Mouse (Mus musculus) gastrocnemius, postnatal 25 days (tissue): ENCODE results near the gene Ifitm10. TPM values are rescaled to one million over a fixed set of nuclear protein-coding genes. Genes with fewer than 3 reads are reported as not detected.
A peak's percentile ranks its signal among the peaks of the same experiment; 100 is the strongest.
"Not testable (repeated sequence)": the region's sequence is repeated elsewhere in the genome, so short reads cannot be mapped to it uniquely, and the experiment has no call there.

Experiments
- DNase-seq: peaks from one replicate; pipeline ENCODE4 v3.0.0; 2022
- total RNA-seq, 2 experiments: library from RNA; stranded (reverse); gene quantifications; 1 replicate in 1 of 2; 2 replicates in 1 of 2; pipeline ENCODE4 v1.2.3; 2021

Ifitm10 gene
- total RNA-seq, 2 experiments from 2014 or later = 3.3 to 4.2 TPM

DNA sequence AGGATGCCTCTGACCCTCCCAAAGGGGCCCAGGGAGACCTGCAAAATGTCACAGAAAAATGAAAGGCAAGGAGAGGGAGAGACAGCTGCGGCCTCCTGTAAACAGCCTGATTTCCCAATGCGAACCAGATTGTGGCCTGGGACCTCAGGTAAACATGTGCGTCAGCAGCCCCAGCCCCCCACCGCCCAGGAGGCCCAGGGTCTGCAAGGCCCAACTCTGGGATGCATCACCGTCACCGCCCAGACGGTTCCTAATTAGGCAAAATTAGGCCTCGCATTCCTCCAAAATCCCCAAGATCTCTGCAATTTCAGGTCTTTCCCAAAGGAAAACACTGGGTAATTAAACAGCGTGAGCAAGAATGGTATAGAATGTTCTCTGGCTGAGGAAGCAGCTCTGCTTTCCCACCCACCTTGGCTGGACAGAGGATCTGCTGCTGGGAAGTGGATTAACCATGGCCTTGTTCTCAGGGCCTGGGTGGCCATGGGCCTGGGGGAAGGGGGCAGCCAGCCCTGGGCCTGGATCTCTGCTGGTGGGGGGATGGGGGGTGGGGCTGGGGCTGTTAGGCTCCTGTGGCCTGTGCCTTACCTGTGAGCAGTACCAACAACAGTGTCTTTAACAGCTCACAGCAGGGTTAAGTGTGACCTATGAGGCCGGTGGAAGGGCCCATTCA lies 51.8 kb downstream of the Ifitm10 start:
- not testable (repeated sequence) for DNase-seq

DNA sequence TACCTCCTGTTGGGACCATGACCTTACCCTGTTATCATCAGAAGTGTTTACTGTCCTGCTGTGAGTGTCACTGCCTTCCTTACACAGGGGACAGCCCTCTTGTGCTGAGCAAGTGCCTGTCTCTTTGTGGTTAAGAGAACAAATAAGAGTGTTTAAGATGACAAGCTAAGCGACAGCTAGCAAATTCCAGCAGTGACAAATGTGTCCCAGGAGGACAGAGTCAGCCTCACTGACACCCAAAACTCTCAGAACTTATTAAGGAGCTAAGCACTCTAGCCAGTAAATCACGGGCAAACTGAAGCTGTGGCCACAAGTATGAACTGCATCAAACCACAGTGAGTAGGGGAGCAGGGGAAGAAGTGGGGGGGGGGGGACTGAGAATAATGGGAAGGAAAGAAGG lies 52.6 kb downstream of the Ifitm10 start:
- no peak for DNase-seq

DNA sequence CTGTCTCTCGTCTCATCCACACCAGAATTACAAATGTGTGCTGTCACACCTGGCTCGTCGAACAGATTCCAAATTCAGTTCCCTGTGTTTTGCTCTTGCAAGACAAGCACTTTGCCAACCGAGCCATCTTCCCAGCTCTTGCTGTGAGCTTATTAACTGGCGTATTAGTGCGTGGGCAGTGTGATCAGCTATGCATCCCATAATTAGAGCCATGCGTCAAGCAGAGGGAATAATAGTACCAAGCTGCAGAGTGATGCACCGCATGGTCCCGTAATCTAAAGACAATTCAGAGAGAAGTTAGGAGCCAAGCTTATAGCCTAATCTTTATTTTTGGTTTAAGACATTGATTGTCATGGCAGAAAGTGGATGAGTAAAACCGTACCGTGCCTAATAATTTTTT lies 54.4 kb downstream of the Ifitm10 start:
- no peak for DNase-seq

DNA sequence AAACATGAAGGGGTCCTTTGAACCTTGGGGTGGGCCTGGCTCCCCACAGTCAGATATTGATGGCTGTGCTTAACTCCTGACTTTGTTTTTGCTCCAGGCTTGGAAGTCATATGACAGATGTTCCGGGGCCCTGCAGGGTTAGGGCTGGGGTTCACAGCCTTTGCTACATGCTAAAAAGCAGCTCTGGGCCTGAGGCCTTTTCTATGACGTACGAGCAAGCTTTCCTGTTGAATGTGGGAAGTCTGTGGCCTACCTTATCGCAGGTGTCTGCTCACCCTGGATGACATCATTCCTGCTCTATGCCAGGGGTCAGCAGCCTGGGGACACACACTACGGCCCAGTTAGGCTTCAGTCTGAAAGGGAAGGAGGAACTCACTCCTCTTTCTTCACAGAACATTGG lies 56.3 kb downstream of the Ifitm10 start:
- no peak for DNase-seq

DNA sequence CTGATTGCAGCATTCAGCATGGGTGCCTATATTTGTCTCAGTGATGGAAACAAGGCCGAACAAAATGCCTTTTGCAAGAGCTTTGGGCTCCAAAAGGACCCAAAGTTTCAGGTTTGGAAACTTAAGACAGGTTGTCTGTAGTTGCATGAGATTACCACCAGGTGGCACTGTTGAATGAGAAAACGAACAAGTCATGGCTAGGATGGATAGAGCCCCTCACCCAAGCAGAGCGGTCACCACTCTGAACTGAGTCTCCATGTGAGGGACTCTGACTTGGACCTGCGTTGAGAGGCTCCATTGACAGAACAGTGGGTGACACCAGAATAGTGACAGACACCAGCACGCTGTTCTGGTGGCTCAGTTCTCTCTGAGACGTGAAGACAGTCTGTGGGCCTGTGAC lies 57.0 kb downstream of the Ifitm10 start:
- no peak for DNase-seq

DNA sequence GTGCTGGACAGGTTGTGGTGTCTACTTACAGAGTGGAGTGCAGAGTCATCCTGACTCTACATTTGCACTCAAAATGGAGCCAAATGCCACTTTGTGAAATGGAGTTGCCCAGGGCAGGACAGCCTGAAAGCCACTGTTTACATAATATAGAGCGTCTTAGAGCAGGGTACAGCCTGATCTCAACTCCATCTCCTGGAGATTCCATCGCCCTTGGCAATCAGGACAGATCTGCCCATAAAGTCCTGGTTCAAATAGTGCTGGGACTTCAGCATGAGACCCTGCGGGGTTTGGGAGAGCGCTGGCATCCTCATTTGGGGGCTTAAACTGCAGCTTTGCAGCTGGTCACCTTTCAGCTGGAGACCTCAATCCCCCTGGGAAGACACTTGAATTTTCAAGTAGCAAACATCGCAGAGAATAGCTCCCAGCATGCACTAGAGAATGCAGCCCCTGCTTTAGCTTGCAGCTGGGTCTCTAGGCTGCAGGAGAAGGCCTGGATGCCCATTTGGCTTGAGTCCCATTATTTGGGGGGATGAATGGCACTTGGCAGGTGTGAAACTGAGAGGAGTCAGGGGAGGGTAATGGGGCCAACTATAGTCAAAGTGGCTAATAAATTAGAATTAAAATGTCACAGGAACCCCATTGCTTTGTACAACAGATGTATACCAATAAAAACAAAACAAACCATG lies 58.8 kb downstream of the Ifitm10 start:
- DNase-seq = no peak

DNA sequence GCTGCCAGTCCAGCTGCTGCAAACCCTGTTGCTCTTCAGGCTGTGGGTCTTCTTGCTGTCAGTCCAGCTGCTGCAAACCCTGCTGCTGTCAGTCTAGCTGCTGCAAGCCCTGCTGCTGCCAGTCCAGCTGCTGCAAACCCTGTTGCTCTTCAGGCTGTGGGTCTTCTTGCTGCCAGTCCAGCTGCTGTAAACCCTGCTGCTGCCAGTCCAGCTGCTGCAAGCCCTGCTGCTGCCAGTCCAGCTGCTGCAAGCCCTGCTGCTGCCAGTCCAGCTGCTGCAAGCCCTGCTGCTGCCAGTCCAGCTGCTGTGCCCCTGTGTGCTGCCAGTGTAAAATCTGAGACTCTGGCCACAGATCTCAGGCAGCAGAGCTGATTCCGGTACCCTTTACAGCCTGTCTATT lies 69.6 kb downstream of the Ifitm10 start:
- not testable (repeated sequence) for DNase-seq

DNA sequence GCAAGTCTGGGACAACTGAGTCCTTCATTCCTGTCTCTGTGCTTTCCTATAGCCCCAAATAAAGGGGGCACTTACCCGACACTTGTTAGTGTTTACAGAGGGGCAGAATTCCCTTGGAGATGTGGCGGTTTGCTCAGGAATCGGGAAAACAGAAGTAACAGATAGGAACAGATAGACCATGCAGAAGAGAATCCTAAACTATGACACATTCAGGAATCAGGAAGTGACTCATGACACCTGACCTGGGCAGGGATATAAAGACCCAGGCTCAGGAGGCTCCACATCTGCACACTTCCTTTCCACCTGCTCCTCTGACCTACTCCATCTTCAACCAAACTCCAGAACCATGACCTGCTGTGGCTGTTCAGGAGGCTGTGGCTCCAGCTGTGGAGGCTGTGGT lies 70.3 kb downstream of the Ifitm10 start, which contains the start of gene Krtap5-4:
Gene Krtap5-4, plus strand, starts transcription at position 301 of the 400 bp plus-strand sequence.
- DNase-seq = no peak

DNA sequence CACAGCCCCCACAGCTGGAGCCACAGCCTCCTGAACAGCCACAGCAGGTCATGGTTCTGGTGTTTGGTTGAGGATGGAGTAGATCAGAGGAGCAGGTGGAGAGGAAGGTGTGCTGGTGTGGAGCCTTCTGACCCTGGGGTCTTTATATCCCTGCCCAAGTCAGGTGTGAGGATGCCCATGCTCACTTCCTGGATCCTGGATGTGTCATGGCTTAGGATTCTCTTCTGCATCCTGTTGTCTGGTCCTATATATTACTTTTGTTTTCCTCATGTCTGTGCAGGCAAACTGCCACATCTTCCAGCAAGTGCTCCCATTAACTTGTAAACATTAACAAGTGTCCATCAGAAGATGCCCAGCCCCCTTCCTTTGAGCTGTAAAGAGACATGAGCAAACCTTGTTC lies 76.5 kb downstream of the Ifitm10 start, which contains the start of gene Krtap5-1:
Gene Krtap5-1, minus strand, starts transcription at position 101 of the 400 bp plus-strand sequence.
- not testable (repeated sequence) for DNase-seq

DNA sequence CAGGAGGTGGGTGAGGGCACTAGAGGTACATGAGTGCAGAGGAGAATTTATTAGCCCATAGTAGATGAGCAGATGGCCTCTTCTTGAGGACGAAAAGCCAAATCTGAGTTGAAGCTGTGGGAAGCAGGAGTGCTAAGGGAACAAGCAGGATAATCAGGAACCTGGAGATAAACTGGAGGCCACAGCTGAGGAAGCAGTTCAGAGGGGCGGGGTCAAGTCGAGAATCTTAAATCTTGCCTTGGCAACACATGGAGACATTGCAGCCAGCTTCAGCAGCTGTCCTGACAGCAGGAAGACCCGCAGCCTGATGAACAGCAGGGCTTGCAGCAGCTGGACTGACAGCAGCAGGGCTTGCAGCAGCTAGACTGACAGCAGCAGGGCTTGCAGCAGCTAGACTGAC lies 77.4 kb downstream of the Ifitm10 start:
- DNase-seq = not testable (repeated sequence)

DNA sequence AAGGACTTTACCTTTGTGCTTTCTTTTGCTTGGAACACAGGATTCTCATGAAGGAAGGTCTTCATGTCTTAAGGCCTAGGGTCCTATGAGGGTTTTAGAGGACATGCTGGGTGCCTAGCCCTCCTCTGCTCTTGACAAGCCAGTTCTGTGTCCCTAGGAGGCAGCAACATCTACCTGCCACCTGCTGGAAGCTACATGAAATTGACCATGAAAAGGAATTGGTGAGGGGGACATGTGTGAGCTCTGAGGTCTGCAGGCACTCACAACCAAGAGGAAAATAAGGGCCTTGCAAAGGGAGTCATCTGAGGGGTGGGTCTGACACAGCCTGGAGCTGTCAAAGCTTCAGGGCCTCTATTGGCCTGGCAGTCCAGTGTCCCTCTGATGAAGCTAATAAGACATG lies 78.1 kb downstream of the Ifitm10 start:
- no peak for DNase-seq

DNA sequence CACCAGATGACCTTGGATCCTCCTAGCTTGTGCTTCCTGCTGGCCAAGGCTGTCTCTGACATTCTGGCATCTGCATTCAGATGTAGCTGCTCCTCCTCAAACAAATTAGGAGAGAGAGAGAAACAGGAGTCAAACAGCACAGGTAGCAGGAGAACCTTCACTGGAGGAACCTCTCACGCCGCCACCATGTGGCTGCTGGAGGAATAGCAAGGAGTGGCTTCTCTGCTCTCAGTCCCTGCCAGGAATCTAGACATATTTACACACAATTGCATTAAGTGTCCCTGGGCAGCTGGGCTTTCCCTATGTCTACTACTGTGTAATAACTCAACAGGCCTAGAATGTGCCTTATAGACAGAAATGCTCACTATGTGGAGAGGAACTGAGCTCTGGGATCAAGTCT lies 79.7 kb downstream of the Ifitm10 start:
- DNase-seq = not testable (repeated sequence)

DNA sequence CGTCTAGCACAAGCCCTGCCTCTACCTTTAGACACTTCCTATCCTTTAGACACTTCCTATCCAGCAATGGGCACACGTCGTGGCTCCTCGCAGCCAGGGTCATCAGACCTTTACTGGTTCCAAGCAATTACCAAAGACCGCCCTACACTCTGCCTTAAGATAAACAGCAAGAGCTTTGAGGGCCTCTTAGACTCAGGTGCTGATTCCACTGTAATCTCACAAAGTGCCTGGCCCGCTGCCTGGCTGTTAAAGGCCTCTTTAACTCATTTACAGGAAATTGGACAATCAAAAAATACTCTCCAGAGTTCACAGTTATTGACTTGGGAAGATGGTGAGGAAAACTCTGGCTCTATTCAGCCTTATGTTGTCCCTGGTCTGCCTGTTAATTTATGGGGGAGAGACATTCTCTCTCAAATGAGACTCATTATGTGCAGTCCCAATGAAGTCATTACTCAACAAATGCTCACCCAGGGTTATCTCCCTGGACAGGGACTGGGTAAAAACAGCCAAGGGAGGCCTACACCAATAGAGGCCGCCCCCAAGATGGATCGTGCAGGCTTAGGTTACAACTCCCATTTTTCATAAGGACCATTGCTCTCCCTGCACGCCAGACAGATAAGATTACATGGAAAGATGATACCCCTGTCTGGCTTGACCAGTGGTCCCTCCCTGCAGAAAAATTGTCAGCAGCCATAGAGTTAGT lies 87.5 kb downstream of the Ifitm10 start:
- not testable (repeated sequence) for DNase-seq

DNA sequence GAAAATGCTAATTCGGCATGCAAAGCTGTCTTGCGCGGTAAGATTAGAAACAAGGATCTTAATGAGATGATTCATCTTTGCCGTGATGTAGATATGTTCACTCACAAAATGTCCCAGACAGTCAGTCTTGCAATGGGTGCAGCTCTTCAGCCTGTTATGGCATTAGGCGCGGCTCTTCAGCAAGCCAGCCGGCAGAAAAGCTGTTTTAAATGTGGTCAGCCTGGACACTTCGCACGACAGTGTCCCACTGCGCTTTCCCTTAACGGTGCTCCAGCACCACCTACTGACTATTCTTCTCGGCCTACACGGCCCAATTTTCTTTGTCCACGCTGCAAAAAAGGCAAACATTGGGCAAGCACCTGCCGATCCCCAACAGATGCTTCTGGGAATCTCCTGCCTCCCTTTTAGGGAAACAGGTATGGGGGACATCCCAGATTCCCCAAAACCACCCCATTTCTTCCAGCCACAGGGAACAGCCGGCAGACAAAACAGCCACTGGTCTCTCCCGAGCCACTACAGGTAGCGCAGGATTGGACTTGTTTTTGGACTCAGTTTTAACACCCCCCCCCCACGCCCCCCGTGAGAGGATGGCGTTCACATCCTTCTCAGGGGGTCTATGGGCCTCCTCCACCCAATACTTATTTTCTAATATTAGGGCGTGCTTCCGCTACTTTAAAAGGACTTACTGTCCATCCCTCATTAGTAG lies 88.3 kb downstream of the Ifitm10 start:
- peak; percentile 11 for DNase-seq

DNA sequence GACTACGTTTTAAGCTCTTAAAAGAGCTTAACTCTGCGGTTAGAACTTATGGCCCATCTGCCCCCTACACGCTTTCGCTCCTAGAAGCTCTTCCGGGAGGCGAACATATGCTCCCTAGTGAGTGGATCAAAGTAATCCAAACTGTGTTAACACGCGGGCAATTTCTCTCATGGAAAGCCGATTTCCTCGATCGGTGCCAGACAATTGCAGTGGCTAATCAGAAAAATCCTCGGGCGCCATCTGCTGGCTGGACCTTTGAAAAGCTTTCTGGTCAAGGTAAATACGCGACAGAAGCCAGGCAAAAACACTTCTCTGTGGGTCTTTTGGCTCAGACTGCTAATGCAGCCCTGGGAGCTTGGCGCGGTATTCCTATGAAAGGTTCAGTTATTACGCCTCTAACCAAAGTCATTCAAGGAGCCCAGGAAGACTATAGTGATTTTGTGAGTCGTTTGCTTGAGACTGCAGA lies 88.9 kb downstream of the Ifitm10 start:
- peak; percentile 69 for DNase-seq

DNA sequence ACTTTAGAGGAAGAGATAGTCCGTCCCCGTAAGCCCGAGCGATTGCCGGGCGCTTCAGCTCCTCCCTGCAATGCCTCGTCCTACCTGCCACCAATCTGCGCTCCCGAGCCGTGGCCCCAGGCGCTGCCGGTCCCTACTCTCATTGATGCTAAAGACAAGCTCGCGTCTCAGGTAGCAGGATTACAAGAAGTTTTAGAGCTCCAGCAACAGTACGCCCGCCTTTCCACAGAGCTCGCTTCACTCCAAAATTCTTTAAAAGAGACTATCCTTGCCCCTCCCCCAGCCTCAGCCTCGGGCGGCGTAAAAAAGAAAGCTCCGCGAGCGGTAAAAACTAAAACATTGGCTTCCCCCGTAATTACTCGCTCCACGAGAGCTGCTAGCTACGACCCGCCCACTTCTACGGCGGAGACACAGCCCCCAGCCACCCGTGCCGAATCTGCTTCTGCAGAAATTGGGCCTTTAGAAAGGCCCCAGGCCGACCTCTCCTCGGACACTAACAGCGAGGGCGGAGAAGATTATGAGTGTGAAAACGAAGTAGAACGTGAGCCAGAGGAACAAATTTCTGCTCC lies 89.4 kb downstream of the Ifitm10 start:
- peak; percentile 35 for DNase-seq

DNA sequence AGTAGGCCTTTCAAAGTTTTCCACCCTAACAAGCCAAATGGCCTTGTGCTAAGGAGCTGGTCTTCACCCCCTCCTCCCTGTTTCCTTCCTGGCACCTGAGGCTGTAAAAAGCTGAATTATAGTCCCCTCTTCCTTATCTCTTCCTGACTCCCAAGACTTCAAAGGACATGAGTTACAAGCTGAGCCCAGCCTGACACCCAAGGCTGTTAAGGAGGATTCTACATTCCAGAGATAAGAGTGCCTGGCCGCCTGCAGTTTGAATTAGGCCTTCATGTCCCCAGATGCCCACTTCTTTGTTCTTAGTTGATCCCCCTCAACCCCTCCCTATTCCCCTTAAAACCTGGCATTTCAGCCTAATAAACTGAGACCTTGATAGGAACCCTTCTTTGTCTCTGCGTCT lies 90.7 kb downstream of the Ifitm10 start:
- not testable (repeated sequence) for DNase-seq

DNA sequence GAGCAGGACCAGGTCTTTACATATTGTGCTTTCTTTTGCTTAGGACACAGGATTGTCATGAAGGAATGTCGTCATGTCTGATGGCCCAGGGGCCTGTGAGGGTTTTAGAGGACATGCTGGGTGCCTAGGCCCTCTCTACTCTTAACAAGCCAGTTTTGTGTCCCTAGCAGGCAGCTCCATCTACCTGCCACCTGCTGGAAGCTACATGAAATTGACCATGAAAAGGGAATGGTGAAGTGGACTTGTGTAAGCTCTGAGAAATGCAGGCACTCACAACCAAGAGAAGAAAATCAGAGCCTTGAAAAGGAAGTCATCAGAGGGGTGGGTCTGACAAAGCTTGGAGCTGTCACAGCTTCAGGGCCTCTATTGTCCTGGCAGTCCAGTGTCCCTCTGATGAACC lies 94.3 kb downstream of the Ifitm10 start:
- DNase-seq = not testable (repeated sequence)

DNA sequence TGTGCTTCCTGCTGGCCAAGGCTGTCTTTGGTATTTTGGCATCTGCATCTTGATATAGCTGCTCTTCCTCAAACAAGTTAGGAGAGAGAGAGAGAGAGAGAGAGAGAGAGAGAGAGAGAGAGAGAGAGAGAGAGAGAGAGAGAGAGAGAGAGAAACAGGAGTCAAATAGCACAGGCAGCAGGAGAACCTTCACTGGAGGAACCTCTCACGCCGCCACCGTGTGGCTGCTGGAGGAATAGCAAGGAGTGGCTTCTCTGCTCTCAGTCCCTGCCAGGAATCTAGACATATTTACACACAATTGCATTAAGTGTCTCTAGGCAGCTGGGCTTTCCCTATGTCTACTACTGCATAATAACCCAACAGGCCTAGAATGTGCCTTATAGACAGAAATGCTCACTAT lies 95.4 kb downstream of the Ifitm10 start:
- DNase-seq = not testable (repeated sequence)
